ENCODE assay signal across 19 mouse cellular contexts in genomic region chr17:73917713-73918112, GRCm38 (mm10). TPM values are rescaled to one million over a fixed set of nuclear protein-coding genes. Genes with fewer than 3 reads are reported as not detected.
DNase-seq lines count a peak whose midpoint lies in the region; TF ChIP-seq lines count a peak whose summit lies in the region.
"Had no signal": no experiment of that assay in that cellular context is flagged by ENCODE, and none has a peak within 500 bp of the region (broad histone marks: within the 10 kb centered on the region; RNA-seq: fewer than 3 reads in every experiment).

No protein-coding gene starts in this region.

- intact Hi-C loops in gastrocnemius, adult 2 months (cut with DNase I) = no loop called here

- no peak overlapping the region for H3K27ac ChIP-seq in gastrocnemius, adult 2 months
- H3K27ac ChIP-seq: embryonic facial prominence, embryonic 13.5 days; forebrain, embryonic 13.5 days; limb, embryonic 10.5 days; lung, embryonic 15.5 days; midbrain, embryonic 15.5 days had no signal

- DNase-seq in gastrocnemius, adult 2 months = no peak
- no peak for DNase-seq in gastrocnemius, adult 8-10 months (ENCODE audit: low spot score in 2 of 2)
- DNase-seq in lung, adult 2 months = no peak
- no peak for DNase-seq in lung, postnatal 25 days (ENCODE audit: low spot score)
- peak; percentile 23 for DNase-seq in R1 (ENCODE audit: low read depth, low spot score)
- peak; percentile 11 for DNase-seq in mesoderm, embryonic 11.5 days (ENCODE audit: low read depth, low spot score)
- no peak for DNase-seq in urinary bladder, postnatal 14 days (ENCODE audit: low spot score)
- DNase-seq in spleen, adult 12 weeks (ENCODE audit: low spot score) = no peak
- DNase-seq: adrenal gland, adult 2 months; cerebellum, postnatal 14 days; gastrocnemius, postnatal 14 days; heart, postnatal 36 days; kidney, adult 11 months; right cerebral cortex, adult 18-20 months had no signal

- H3K4me1 ChIP-seq in lung, adult 2 months (ENCODE audit: control insufficient read depth, insufficient read depth, low read length) = no peaks in the 10 kb centered on the region
- H3K4me1 ChIP-seq: embryonic facial prominence, embryonic 13.5 days; lung, embryonic 15.5 days; midbrain, embryonic 15.5 days had no signal

- no peak for TF ChIP-seq POLR2A in lung, adult 2 months (IDR thresholded peaks at IDR 0.05; ENCODE audit: borderline replicate concordance, extremely low read depth, low read depth, low read length)

- TF ChIP-seq CTCF in gastrocnemius, adult 2 months (IDR thresholded peaks at IDR 0.05) = peak; percentile 8; the same call in 1 of the 2 replicates
- TF ChIP-seq CTCF in lung, adult 2 months (IDR thresholded peaks at IDR 0.05; ENCODE audit: insufficient read depth, low read length) = 0 out of 2 replicates have a peak, but pooled peaks have one; percentile 2

- H3K4me3 ChIP-seq in gastrocnemius, adult 2 months = no peak overlapping the region
- H3K4me3 ChIP-seq in lung, adult 2 months (replicated peaks; ENCODE audit: extremely low read depth, low read depth, low read length) = no peak overlapping the region
- H3K4me3 ChIP-seq: embryonic facial prominence, embryonic 13.5 days; forebrain, embryonic 13.5 days; limb, embryonic 10.5 days; lung, embryonic 15.5 days; midbrain, embryonic 15.5 days had no signal

- 80% methylated on average over 5 of the region's 5 CpGs for whole genome bisulfite sequencing in lung, adult 2 months

RNA-seq across cellular contexts. Expression of gene Xdh, which starts 32.3 kb away (rescaled TPM):
- 10 to 100 TPM; 54.9 to 72.1 TPM for total RNA-seq in gastrocnemius, adult 2 months (2021)
- total RNA-seq in gastrocnemius, adult 8-10 months (2022) = 10 to 100 TPM; 39.6 to 64.1 (median 43.9) TPM
- 141 and 150 TPM in 2 replicates for polyA plus RNA-seq in lung, adult 2 months (2012; rRNA removed)

Comparison
In these comparisons a context has a peak if more than half of its experiments do, and no peak if none do; other contexts are left out.
1. DNase-seq: peak in R1 (single experiment) and mesoderm, embryonic 11.5 days (single experiment); none in gastrocnemius, adult 2 months (single experiment), gastrocnemius, adult 8-10 months (0 of 2), lung, adult 2 months (single experiment), lung, postnatal 25 days (single experiment), urinary bladder, postnatal 14 days (single experiment) and spleen, adult 12 weeks (single experiment).